Mouse (Mus musculus) hindbrain, embryonic 16.5 days (tissue): ENCODE measurements around the gene Celsr3. TPM values are rescaled to one million over a fixed set of nuclear protein-coding genes. Genes with fewer than 3 reads are reported as not detected.
A peak's percentile ranks its signal among the peaks of the same experiment; 100 is the strongest.

ENCODE experiments used
- ATAC-seq: fragments of 200-750 bp; cut with Nextera tagmentation; 2 replicates; pipeline ENCODE4 v1.8.0; 2017; ENCODE audit warnings: moderate TSS enrichment, moderate library complexity
- H3K27ac ChIP-seq: fragments of 300-500 bp; sonication (generic); 2 replicates; pipeline ENCODE4 v1.5.1; 2014; ENCODE audit warnings: low read depth, mild to moderate bottlenecking, control low read depth, low read length, moderate library complexity
- H3K27me3 ChIP-seq: fragments of 300-500 bp; sonication (generic); replicated peaks from 2 replicates; pipeline ENCODE4 v1.6.1; 2014; ENCODE audit warnings: low read length; ENCODE audit not compliant: control insufficient read depth, insufficient read depth
- H3K36me3 ChIP-seq: fragments of 300-500 bp; sonication (generic); 2 replicates; pipeline ENCODE4 v1.6.1; 2014; ENCODE audit warnings: mild to moderate bottlenecking, low read length, moderate library complexity, mixed read lengths; ENCODE audit not compliant: control insufficient read depth, insufficient read depth
- H3K4me1 ChIP-seq: fragments of 300-500 bp; sonication (generic); 2 replicates; pipeline ENCODE4 v1.6.1; 2014; ENCODE audit warnings: low read depth, low read length; ENCODE audit not compliant: control insufficient read depth, insufficient read depth
- H3K4me2 ChIP-seq: fragments of 300-500 bp; sonication (generic); 2 replicates; pipeline ENCODE4 v1.6.1; 2014; ENCODE audit warnings: mild to moderate bottlenecking, low read length, control low read depth, moderate library complexity
- H3K4me3 ChIP-seq: fragments of 300-500 bp; sonication (generic); 2 replicates; pipeline ENCODE4 v1.5.1; 2014; ENCODE audit warnings: mild to moderate bottlenecking, low read length, control low read depth, moderate library complexity
- H3K9ac ChIP-seq: fragments of 300-500 bp; sonication (generic); 2 replicates; pipeline ENCODE4 v1.6.1; 2014; ENCODE audit warnings: low read depth, mild to moderate bottlenecking, control low read depth, low read length, moderate library complexity
- H3K9me3 ChIP-seq: fragments of 300-500 bp; sonication (generic); 2 replicates; pipeline ENCODE4 v1.6.1; 2014; ENCODE audit warnings: mild to moderate bottlenecking, low read length, moderate library complexity; ENCODE audit not compliant: control insufficient read depth
- WGBS: fragments of 180-500 bp; shearing (Covaris S2); extraction: QIAGEN DNeasy Blood & Tissue Kit; methylation state at CpG from one replicate; pipeline ENCODE4 v1.1.7; 2014; 5-methylcytosine and 5-hydroxymethylcytosine counted together
- polyA plus RNA-seq: library from polyadenylated mRNA; unstranded; fragments of >200 nt; fragmentation: Nextera tagmentation; extraction: Ambion mirVana; gene quantifications from 2 replicates; pipeline ENCODE4 v1.2.1, GENCODE M21; 2015

Celsr3 gene
- polyA plus RNA-seq, 1 experiment from 2014 or later: 11.6 TPM

DNA sequence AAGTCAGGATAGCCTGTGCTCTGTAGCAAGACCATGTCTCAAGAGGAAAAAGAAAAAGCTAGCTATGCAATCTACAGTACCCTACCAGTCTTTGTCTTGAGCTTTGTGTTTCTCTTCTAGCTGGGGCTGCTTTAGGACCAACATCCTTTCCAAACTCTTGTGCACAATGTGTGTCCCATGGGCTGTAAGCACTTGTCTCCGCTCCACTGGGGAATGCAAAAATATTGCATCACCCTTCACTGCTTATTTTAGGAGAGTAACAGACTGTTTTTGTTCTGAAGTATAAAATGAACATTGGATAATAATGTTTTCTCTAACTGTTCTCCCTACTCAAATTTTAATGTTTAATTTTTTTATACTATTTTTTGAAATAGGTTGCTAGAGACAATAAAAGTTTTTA, 39.6 kb upstream of the Celsr3 start:
- no peaks in the 10 kb centered on the region for H3K9me3 ChIP-seq
- peak overlapping the region; percentile 67 for H3K4me3 ChIP-seq
- peaks cover 56% of the 10 kb centered on the region for H3K4me1 ChIP-seq
- no peak overlapping the region for H3K27ac ChIP-seq
- H3K36me3 ChIP-seq: no peaks in the 10 kb centered on the region
- no peak for ATAC-seq
- peak overlapping the region; percentile 64 for H3K4me2 ChIP-seq
- 81% methylated on average over 1 of the region's 1 CpGs for WGBS
- H3K9ac ChIP-seq: no peak overlapping the region
- no peaks in the 10 kb centered on the region for H3K27me3 ChIP-seq

DNA sequence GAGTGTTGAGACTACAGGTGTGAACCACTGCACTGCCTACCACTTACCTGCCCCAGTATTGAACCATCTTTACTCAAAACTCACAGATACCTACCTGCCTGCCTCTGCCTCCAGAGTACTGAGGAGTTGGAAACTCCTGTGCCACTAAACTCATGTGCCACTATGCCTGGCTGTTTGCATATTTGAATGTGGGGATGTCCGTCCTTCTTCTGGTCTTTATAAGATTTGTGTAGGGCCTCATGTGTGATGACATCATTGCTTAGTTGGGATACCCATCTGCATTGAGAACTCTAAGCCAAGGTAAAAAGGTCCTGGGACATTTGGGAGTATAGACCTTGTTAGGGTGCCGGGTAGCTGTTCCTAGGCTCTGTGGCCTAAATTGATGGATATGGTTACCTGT, 39.0 kb upstream of the Celsr3 start:
- no peaks in the 10 kb centered on the region for H3K27me3 ChIP-seq
- peak overlapping the region; percentile 64 for H3K4me2 ChIP-seq
- no peaks in the 10 kb centered on the region for H3K36me3 ChIP-seq
- no peak overlapping the region; the same call in 1 of the 2 replicates for H3K9ac ChIP-seq
- peak overlapping the region; percentile 10; the same call in 1 of the 2 replicates for H3K4me3 ChIP-seq
- ATAC-seq: no peak
- H3K4me1 ChIP-seq: peaks cover 60% of the 10 kb centered on the region
- no peaks in the 10 kb centered on the region for H3K9me3 ChIP-seq
- H3K27ac ChIP-seq: no peak overlapping the region
- 87% methylated on average over 2 of the region's 2 CpGs for whole genome bisulfite sequencing

DNA sequence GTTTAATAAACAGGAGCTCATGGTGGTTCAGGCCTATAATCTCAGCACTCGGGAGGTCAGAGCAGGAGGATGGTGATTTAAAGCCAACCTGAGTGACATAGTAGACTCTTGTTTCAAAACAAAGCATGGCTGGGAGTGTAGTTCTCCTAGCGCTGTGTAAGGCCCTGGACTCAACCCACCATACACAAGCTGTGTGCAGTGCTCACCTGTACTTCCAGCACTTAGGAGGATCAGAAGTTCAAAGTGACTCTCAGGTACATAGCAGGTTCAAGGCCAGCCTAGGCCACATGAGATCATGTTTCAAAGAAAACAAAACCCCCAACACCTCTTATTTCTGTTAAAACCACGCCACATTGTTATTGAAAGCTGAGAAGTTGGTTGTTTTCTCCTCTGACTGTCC, 37.4 kb upstream of the Celsr3 start:
- H3K36me3 ChIP-seq: no peaks in the 10 kb centered on the region
- no peak overlapping the region for H3K9ac ChIP-seq
- peaks cover 66% of the 10 kb centered on the region for H3K4me1 ChIP-seq
- H3K9me3 ChIP-seq: no peaks in the 10 kb centered on the region
- no peak overlapping the region for H3K4me3 ChIP-seq
- no peak for ATAC-seq
- no peak overlapping the region; the same call in 1 of the 2 replicates for H3K4me2 ChIP-seq
- WGBS: 78% methylated on average over 3 of the region's 3 CpGs
- H3K27me3 ChIP-seq: no peaks in the 10 kb centered on the region
- no peak overlapping the region for H3K27ac ChIP-seq

DNA sequence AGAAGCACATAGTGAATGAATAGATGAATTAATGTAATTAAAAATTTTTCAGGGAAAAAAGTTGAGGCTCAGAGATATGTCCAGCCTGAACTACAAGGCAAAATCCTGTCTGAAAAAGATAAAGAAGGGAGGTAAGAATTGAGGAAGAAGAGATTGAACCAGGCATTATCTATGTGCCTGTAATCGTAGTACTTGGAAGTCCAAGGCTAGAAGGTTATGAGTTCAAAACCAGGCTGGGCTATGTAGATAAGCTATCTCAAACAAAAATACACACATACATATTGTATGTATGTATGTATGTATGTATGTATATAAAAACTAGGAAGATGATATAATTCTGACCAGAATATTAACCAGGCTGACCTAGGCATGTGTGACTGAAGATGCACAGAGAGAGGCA, 33.8 kb upstream of the Celsr3 start:
- H3K4me1 ChIP-seq: peaks cover 79% of the 10 kb centered on the region
- H3K4me3 ChIP-seq: no peak overlapping the region
- WGBS: 82% methylated on average over 1 of the region's 1 CpGs
- no peaks in the 10 kb centered on the region for H3K9me3 ChIP-seq
- no peak for ATAC-seq
- H3K27ac ChIP-seq: no peak overlapping the region
- H3K9ac ChIP-seq: no peak overlapping the region
- no peaks in the 10 kb centered on the region for H3K27me3 ChIP-seq
- H3K4me2 ChIP-seq: no peak overlapping the region
- peaks cover 10% of the 10 kb centered on the region for H3K36me3 ChIP-seq

DNA sequence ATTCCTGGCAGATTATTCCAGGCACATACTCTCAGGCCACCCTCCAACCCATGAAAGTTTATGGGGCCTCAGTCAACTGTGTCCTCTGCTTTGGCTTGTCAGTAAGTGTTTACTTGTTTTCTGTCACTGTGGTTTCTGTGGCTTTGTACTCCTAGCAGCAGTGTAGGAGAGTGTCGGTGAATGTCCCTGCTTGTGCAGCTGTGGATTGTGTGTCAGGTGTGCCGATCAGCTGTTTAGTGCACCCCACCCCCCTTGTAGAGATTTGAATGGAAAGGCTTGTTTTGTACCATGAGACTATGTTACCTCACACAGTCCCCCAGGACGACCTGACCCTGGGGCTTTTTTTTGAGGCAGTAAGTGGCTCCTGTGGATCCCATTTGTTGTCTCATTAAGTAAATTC, 33.4 kb upstream of the Celsr3 start:
- ATAC-seq: no peak
- Histone ChIP-seq H3K27ac (no peak overlapping the region), H3K9me3 (no peaks in the 10 kb centered on the region), H3K4me2 (no peak overlapping the region), H3K4me1 (peaks cover 75% of the 10 kb centered on the region), H3K9ac (no peak overlapping the region), H3K27me3 (no peaks in the 10 kb centered on the region), H3K4me3 (no peak overlapping the region), H3K36me3 (peaks cover 14% of the 10 kb centered on the region)
- WGBS: 41% methylated on average over 3 of the region's 3 CpGs

DNA sequence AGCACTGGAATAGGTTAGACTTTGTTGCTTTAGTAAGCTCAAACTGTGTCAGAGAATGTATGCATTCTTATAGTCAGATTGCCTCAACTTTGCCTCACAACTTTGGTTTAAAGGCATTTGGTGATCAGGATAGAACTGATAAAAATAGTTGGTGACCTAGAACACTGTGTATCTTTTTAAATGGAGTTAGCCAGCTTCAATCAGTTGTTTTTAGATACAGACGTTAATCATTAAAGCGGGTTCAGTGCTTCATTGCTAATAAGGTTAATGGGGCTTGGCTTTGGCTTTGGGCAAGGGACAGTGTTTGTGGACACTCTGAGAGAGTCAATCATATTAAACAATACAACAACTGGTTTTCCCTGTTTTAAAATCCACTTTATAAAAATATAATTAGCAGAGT, 30.8 kb upstream of the Celsr3 start:
- 44% methylated on average over 2 of the region's 2 CpGs for WGBS
- ATAC-seq: no peak
- no peak overlapping the region for H3K4me2 ChIP-seq

DNA sequence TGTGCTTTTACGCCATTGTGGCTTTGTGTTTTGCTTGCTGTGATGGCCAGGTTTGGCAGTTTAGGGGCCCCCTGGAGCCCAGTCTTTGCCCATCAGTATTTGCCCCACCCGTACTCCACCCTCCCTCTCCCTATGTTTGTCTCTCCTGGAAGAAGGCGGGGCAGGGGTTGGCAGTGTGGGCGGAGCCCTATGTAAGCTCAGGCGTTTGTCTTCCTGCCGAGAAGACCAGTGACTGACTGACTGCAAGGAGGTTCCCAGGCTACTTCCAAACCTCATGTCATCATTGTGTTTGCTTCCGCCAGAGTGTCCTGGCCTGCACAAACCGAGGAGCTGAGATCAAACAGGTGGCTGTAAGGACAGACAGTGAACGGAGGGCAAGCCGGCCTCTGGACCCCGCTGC, 30.4 kb upstream of the Celsr3 start:
- H3K27me3 ChIP-seq: no peaks in the 10 kb centered on the region
- 27% methylated on average over 11 of the region's 11 CpGs for WGBS
- 0 out of 2 replicates have a peak, but pooled peaks have one; percentile 15 for ATAC-seq
- peak overlapping the region; percentile 19; the same call in 1 of the 2 replicates for H3K4me2 ChIP-seq
- peaks cover 48% of the 10 kb centered on the region for H3K4me1 ChIP-seq
- no peaks in the 10 kb centered on the region for H3K9me3 ChIP-seq
- no peak overlapping the region for H3K4me3 ChIP-seq
- peak overlapping the region; percentile 45; the same call in 1 of the 2 replicates for H3K27ac ChIP-seq
- no peak overlapping the region for H3K9ac ChIP-seq
- H3K36me3 ChIP-seq: peaks cover 32% of the 10 kb centered on the region

More for the DNA sequence above, 30.8 kb upstream of the Celsr3 start:
- Histone ChIP-seq H3K27ac (no peak overlapping the region), H3K9me3 (no peaks in the 10 kb centered on the region), H3K4me3 (no peak overlapping the region), H3K4me1 (peaks cover 51% of the 10 kb centered on the region), H3K9ac (no peak overlapping the region), H3K36me3 (peaks cover 32% of the 10 kb centered on the region), H3K27me3 (no peaks in the 10 kb centered on the region)

DNA sequence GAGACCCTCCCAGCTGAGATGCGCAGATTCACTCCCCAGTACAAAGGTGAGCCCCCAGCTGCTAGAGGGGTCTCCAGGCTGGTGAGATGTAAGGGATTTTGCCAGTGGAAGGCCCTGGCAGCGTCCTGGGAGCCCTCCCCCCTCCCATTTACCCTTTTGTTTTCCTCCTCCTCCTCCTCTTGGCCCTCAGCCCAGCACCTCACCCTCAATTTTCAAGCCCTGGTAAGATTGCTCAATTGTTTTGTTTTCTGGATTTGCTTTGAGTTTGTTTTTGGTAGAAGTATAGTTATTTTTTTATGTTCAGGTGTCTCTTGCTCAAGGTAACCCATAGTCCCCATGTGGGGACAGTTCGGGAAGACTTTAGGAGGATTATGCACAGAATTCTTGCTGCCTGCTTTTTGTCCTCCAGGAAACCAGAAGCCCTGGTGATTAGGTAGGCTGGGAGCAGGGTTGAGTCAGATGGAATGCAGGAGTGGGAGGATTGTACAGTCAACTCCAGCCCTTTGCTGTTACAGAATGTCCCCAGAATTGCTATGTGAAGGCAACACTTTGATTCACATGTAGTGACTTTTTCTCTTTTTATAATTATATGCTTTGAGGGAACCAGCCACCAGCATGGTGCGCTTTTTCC, 29.7 kb upstream of the Celsr3 start:
- no peaks in the 10 kb centered on the region for H3K9me3 ChIP-seq
- no peak overlapping the region for H3K4me3 ChIP-seq
- peaks cover 43% of the 10 kb centered on the region for H3K4me1 ChIP-seq
- H3K27ac ChIP-seq: peak overlapping the region; percentile 45; the same call in 1 of the 2 replicates
- H3K27me3 ChIP-seq: no peaks in the 10 kb centered on the region
- no peak for ATAC-seq
- 67% methylated on average over 4 of the region's 4 CpGs for WGBS
- no peak overlapping the region for H3K9ac ChIP-seq
- H3K4me2 ChIP-seq: peak overlapping the region; percentile 1; the same call in 1 of the 2 replicates
- peaks cover 38% of the 10 kb centered on the region for H3K36me3 ChIP-seq

DNA sequence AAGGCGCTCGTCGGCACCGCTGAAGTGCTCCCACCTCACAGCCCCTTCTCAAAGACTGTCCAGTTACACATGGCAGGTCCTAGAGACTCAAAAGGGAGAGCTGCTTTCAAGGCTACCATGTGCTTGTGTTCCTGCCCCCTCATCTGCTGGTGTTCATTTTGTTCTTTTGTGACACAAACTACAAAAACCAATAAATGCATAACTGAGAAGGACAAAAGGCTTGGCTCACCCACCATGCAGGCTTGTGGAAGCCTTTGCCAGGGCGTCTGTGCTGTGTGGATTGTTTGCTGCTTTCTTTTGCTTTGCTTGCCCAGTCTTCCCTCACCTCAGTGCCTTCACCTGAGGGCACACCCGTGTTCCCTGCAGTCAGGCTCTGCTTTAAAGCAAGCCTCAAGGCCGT, 28.6 kb upstream of the Celsr3 start:
- Histone ChIP-seq H3K4me3 (no peak overlapping the region), H3K27me3 (no peaks in the 10 kb centered on the region), H3K36me3 (peaks cover 42% of the 10 kb centered on the region), H3K9me3 (no peaks in the 10 kb centered on the region), H3K4me1 (peaks cover 38% of the 10 kb centered on the region), H3K9ac (no peak overlapping the region), H3K27ac (no peak overlapping the region), H3K4me2 (no peak overlapping the region)
- ATAC-seq: no peak
- 75% methylated on average over 7 of the region's 7 CpGs for WGBS
